Mouse (Mus musculus) brown adipose tissue, adult 24 weeks (tissue): ENCODE data around the gene Unc79. TPM values are rescaled to one million over a fixed set of nuclear protein-coding genes. Genes with fewer than 3 reads are reported as not detected.

Experiments used
- polyA plus RNA-seq: library from polyadenylated mRNA; stranded (reverse); fragments of >200 nt; gene quantifications from 2 replicates; pipeline ENCODE4 v1.2.4, GENCODE M21; 2012; ENCODE audit not compliant: missing spikeins, insufficient read depth, insufficient read length

Unc79 gene
- polyA plus RNA-seq, 1 experiment: not detected

Other genes with a start within 250 kb of the Unc79 start
- gene Itpk1, start 243.9 kb upstream of the Unc79 start, polyA plus RNA-seq: 65.8 and 126 TPM in 2 replicates
- gene Moap1, start 205.2 kb upstream of the Unc79 start, polyA plus RNA-seq: 1.6 and 2.3 TPM in 2 replicates
- gene Tmem251, start 205.1 kb upstream of the Unc79 start, polyA plus RNA-seq: 3.5 and 4.7 TPM in 2 replicates
- gene Gm28051, start 191.1 kb upstream of the Unc79 start, polyA plus RNA-seq: not detected in 2 replicates
- 7.5 and 8.8 TPM in 2 replicates for gene Gon7, start 191.1 kb upstream of the Unc79 start, polyA plus RNA-seq
- 12.9 and 14.5 TPM in 2 replicates for gene Ubr7, start 190.9 kb upstream of the Unc79 start, polyA plus RNA-seq
- 5.1 and 5.8 TPM in 2 replicates for gene Gm20604, start 190.2 kb upstream of the Unc79 start, polyA plus RNA-seq
- gene Btbd7, start 70.4 kb upstream of the Unc79 start, polyA plus RNA-seq: 8.3 and 8.8 TPM in 2 replicates
- gene Cox8c, start 49.5 kb upstream of the Unc79 start, polyA plus RNA-seq: not detected in 2 replicates